Mouse (Mus musculus) layer of hippocampus, adult 2 months (tissue): ENCODE results near the gene Tmem50a. TPM values are rescaled to one million over a fixed set of nuclear protein-coding genes. Genes with fewer than 3 reads are reported as not detected.
A peak's percentile ranks its signal among the peaks of the same experiment; 100 is the strongest.

Experiments used
- DNase-seq, 2 experiments: peaks; one replicate each; pipeline ENCODE4 v3.0.0; 2022; ENCODE audit warnings: low spot score in 2 of 2
- H3K27ac ChIP-seq: fragments of 200-600 bp; 2 replicates; pipeline ENCODE4 v1.8.1; 2022
- H3K4me3 ChIP-seq: fragments of 200-600 bp; 2 replicates; pipeline ENCODE4 v1.8.1; 2022; ENCODE audit warnings: mild to moderate bottlenecking
- CTCF ChIP-seq: fragments of 200-600 bp; conservative IDR thresholded peaks from 2 replicates; pipeline ENCODE4 v1.8.1; 2022; ENCODE audit warnings: antibody characterized with exemption, mild to moderate bottlenecking, moderate library complexity
- total RNA-seq, 2 experiments: library from RNA; stranded (reverse); gene quantifications; 2 replicates each; pipeline ENCODE4 v1.2.3; 2021

The Tmem50a gene
- total RNA-seq, 2 experiments from 2014 or later: 102 to 108 TPM

GRCm38 (mm10) chr4:134883266-134883665, 31.6 kb downstream of the Tmem50a start:
- DNase-seq: no peak
- peak; percentile 75 for TF ChIP-seq CTCF
- Histone ChIP-seq H3K27ac (no peak overlapping the region), H3K4me3 (no peak overlapping the region)

GRCm38 (mm10) chr4:134880041-134880440, 34.8 kb downstream of the Tmem50a start:
- Histone ChIP-seq H3K4me3 (no peak overlapping the region), H3K27ac (no peak overlapping the region)
- TF ChIP-seq CTCF: peak; percentile 72
- no peak for DNase-seq

DNA sequence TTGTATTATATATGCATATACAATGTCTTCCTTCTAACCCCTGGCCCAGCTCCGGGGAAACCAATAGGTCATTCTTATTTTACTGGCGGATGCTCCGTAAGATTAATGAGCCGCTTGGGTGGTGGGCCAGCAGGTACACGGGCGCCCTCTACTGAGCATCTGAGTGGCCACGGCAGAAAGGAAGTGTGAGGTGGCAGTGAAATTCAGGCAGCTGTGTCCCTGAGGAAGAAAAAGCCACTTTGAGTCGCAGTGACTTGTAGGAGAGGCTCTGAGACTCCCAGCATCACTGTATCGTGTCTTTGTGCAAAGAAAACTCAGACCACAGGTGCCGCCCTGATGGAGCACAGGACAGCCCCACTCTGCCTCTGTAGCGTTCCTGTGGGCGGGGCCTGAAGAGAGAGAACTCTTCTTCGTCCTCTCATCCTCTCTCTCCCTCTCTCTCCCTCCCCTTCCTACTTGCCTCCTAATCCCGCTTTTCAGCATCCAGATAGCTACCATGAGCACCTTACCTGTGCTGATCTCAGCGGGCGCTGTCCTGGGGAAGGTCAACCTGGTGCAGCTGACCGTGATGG, 35.3 kb downstream of the Tmem50a start:
- Histone ChIP-seq H3K4me3 (peak overlapping the region; percentile 29), H3K27ac (no peak overlapping the region)
- TF ChIP-seq CTCF: peak; percentile 85
- DNase-seq: peak; percentile 49 to 66

DNA sequence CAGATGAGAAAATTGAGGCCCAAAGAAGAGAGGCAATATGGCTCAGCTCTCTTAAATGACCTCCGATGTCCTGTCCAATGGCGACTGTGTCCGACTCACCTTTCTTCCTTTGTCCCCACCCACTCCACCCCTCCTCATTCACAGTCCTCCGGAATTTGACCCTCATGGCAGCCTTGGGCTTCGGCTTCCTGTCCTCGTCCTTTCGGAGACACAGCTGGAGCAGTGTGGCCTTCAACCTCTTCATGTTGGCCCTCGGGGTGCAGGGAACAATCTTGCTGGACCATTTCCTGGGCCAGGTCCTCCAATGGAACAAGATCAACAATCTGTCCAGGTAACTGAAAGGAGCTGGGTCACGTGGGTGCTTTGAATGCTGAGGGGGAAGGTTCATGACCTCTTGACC, 38.7 kb downstream of the Tmem50a start:
- Histone ChIP-seq H3K4me3 (no peak overlapping the region), H3K27ac (no peak overlapping the region)
- no peak for DNase-seq
- TF ChIP-seq CTCF: no peak

GRCm38 (mm10) chr4:134871950-134872349, 42.9 kb downstream of the Tmem50a start:
- no peak for TF ChIP-seq CTCF
- Histone ChIP-seq H3K27ac (no peak overlapping the region), H3K4me3 (no peak overlapping the region)
- DNase-seq: no peak

- Histone ChIP-seq H3K4me3 (no peak overlapping the region), H3K27ac (no peak overlapping the region)
- no peak for TF ChIP-seq CTCF
- no peak for DNase-seq
Observed at GRCm38 (mm10) chr4:134871477-134871876, 43.3 kb downstream of the Tmem50a start.

DNA sequence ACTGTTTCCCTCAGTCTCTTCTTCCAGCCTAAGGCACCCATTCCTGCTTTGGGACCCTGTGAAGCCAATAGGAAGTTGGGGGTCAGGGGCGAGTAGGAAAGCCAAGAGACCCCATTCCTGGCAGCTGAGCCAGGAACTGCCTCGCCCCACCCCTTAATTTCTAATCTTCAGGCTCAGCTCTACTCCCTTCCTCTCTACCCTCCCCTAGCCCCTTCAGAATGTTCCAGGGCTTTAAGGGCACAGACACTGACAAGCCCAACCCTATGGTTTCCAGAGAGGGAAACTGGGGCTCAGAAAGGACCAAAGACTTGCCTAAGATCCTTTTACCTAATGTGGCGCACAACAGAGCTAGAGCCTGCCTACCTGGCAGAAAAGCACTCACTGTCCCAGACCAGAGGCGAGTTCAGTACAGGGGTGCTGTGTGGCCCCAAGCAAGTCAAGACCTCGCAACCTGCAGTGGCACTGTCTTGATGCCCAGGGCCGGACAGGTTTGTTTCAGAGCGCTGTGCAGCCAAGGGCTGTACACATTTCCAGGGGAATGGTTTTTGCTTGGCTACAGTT, 44.9 kb downstream of the Tmem50a start:
- no peak overlapping the region for H3K4me3 ChIP-seq
- no peak for DNase-seq
- no peak overlapping the region for H3K27ac ChIP-seq
- no peak for TF ChIP-seq CTCF

- Histone ChIP-seq H3K27ac (no peak overlapping the region), H3K4me3 (no peak overlapping the region)
- no peak for TF ChIP-seq CTCF
- no peak for DNase-seq
Observed at GRCm38 (mm10) chr4:134869068-134869730, 45.6 kb downstream of the Tmem50a start.

- TF ChIP-seq CTCF: no peak
- H3K4me3 ChIP-seq: no peak overlapping the region
- no peak for DNase-seq
- H3K27ac ChIP-seq: no peak overlapping the region
Observed at GRCm38 (mm10) chr4:134868490-134868889, 46.3 kb downstream of the Tmem50a start.

DNA sequence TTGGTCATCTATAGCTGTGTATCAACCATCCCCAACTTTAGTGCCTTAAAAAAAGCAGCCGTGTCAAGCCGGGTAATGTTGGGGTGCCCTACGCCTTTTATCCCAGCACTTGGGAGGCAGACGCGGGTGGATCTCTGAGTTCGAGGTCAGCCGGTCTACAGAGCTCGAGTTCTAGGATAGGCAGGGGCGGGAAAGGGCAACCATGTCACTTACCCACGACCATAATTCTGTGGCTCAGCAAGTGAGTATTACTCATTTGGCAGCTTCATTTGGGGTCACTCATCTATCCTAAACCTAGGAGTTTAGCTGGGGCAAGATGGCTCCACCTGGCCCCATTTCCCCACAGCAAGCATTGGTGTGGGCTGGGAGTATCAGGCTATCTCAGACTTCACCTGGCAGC, 46.8 kb downstream of the Tmem50a start:
- TF ChIP-seq CTCF: no peak
- no peak for DNase-seq
- H3K4me3 ChIP-seq: no peak overlapping the region
- no peak overlapping the region for H3K27ac ChIP-seq

- no peak overlapping the region for H3K4me3 ChIP-seq
- TF ChIP-seq CTCF: no peak
- DNase-seq: no peak
- no peak overlapping the region for H3K27ac ChIP-seq
Observed at GRCm38 (mm10) chr4:134867661-134868060, 47.2 kb downstream of the Tmem50a start.

- DNase-seq: no peak
Observed at GRCm38 (mm10) chr4:134867213-134867612, 47.6 kb downstream of the Tmem50a start.

GRCm38 (mm10) chr4:134865789-134866188, 49.0 kb downstream of the Tmem50a start:
- no peak for TF ChIP-seq CTCF
- Histone ChIP-seq H3K27ac (no peak overlapping the region), H3K4me3 (no peak overlapping the region)
- DNase-seq: no peak

More at GRCm38 (mm10) chr4:134867213-134867612, 47.6 kb downstream of the Tmem50a start:
- H3K4me3 ChIP-seq: no peak overlapping the region
- no peak for TF ChIP-seq CTCF
- no peak overlapping the region for H3K27ac ChIP-seq

DNA sequence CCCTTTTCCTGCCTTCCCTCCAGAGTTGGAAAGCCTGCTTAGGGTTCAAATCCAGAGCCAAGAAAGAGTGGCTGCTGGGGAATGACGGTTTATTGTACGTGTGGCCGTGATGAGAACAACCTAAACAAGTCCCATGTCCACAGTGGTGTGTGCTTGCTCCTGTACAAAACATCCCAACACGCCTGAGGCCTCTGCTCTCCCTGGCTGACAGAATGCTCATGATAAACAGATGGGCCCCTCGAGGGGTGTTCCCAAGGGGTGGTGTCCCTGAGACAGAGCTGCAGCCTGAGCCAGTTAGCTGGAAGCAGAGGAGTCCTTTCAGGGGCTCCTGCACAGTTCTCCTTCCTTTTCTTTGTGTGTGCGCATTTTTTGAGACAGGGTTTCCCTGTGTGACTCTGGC, 49.5 kb downstream of the Tmem50a start:
- DNase-seq: no peak
- TF ChIP-seq CTCF: no peak
- Histone ChIP-seq H3K27ac (no peak overlapping the region), H3K4me3 (no peak overlapping the region)
